Mouse (Mus musculus) adrenal gland, adult 8-10 months (tissue): ENCODE measurements around the gene Mcm9. TPM values are rescaled to one million over a fixed set of nuclear protein-coding genes. Genes with fewer than 3 reads are reported as not detected.

Source experiments
- DNase-seq: peaks from one replicate; pipeline ENCODE4 v3.0.0; 2022
- total RNA-seq, 4 experiments: library from RNA; stranded (reverse); gene quantifications; 2 replicates each; pipeline ENCODE4 v1.2.4; 2022

The Mcm9 gene
- total RNA-seq, 4 experiments from 2014 or later: 10.3 to 16.2 (median 13.9) TPM

GRCm38 (mm10) chr10:53580137-53580536, 50.1 kb downstream of the Mcm9 start:
- no peak for DNase-seq

- DNase-seq: no peak
These were observed 61.7 kb downstream of the Mcm9 start for GRCm38 (mm10) chr10:53568531-53568930.

GRCm38 (mm10) chr10:53565538-53565937, 64.7 kb downstream of the Mcm9 start:
- no peak for DNase-seq

- no peak for DNase-seq
These were observed 68.2 kb downstream of the Mcm9 start for GRCm38 (mm10) chr10:53562001-53562400.

GRCm38 (mm10) chr10:53537596-53537995, 92.6 kb downstream of the Mcm9 start:
- DNase-seq: no peak

- DNase-seq: no peak
These were observed 97.9 kb downstream of the Mcm9 start for GRCm38 (mm10) chr10:53532297-53532696.

GRCm38 (mm10) chr10:53527838-53528773, 102.1 kb downstream of the Mcm9 start:
- DNase-seq: no peak

GRCm38 (mm10) chr10:53527344-53527743, 102.9 kb downstream of the Mcm9 start:
- DNase-seq: no peak

GRCm38 (mm10) chr10:53526350-53526749, 103.9 kb downstream of the Mcm9 start:
- no peak for DNase-seq

GRCm38 (mm10) chr10:53525265-53525976, 104.8 kb downstream of the Mcm9 start:
- DNase-seq: no peak

- no peak for DNase-seq
These were observed 110.9 kb downstream of the Mcm9 start for GRCm38 (mm10) chr10:53519068-53519954.

- no peak for DNase-seq
These were observed 111.7 kb downstream of the Mcm9 start for GRCm38 (mm10) chr10:53518599-53518913.

GRCm38 (mm10) chr10:53517770-53518598, 112.3 kb downstream of the Mcm9 start:
- no peak for DNase-seq

- no peak for DNase-seq
These were observed 117.7 kb downstream of the Mcm9 start for GRCm38 (mm10) chr10:53512491-53512890.

GRCm38 (mm10) chr10:53509158-53509773, 121.0 kb downstream of the Mcm9 start:
- DNase-seq: peak; percentile 34

GRCm38 (mm10) chr10:53508676-53509075, 121.6 kb downstream of the Mcm9 start:
- DNase-seq: no peak

- no peak for DNase-seq
These were observed 124.7 kb downstream of the Mcm9 start for GRCm38 (mm10) chr10:53505526-53505925.

GRCm38 (mm10) chr10:53505069-53505468, 125.2 kb downstream of the Mcm9 start:
- DNase-seq: no peak

GRCm38 (mm10) chr10:53502875-53503816, 127.1 kb downstream of the Mcm9 start:
- no peak for DNase-seq

GRCm38 (mm10) chr10:53502471-53502870, 127.8 kb downstream of the Mcm9 start:
- DNase-seq: no peak
